Mouse (Mus musculus): ENCODE measurements around the gene Kidins220. TPM values are rescaled to one million over a fixed set of nuclear protein-coding genes. Genes with fewer than 3 reads are reported as not detected.

Gene Kidins220
- polyA plus RNA-seq, 1 experiment, result 7.2 TPM

GRCm38 (mm10) chr12:24961821-24962220, 12.9 kb upstream of the Kidins220 start:
- Histone ChIP-seq H3K4me1 (peaks cover 16% of the 10 kb centered on the region), H3K36me3 (replicated peaks; ENCODE audit: low read length) (peaks cover 35% of the 10 kb centered on the region), H3K9me3 (peaks cover 6% of the 10 kb centered on the region; the same call in 1 of the 2 replicates), H3K27me3 (replicated peaks) (no peaks in the 10 kb centered on the region), H3K4me3 (replicated peaks) (no peak overlapping the region)
- TF ChIP-seq GATA1 (IDR thresholded peaks at IDR 0.05; ENCODE audit: borderline replicate concordance, low read length) (no peak), FLI1 (IDR thresholded peaks at IDR 0.05; ENCODE audit: low read length) (no peak)

GRCm38 (mm10) chr12:24962362-24962967, 12.3 kb upstream of the Kidins220 start:
- TF ChIP-seq GATA1 (IDR thresholded peaks at IDR 0.05; ENCODE audit: borderline replicate concordance, low read length), result no peak
- Histone ChIP-seq H3K4me3 (replicated peaks) (no peak overlapping the region), H3K36me3 (replicated peaks; ENCODE audit: low read length) (peaks cover 29% of the 10 kb centered on the region), H3K9me3 (peaks cover 11% of the 10 kb centered on the region), H3K27me3 (replicated peaks) (no peaks in the 10 kb centered on the region), H3K4me1 (peaks cover 16% of the 10 kb centered on the region)

- Histone ChIP-seq H3K4me3 (replicated peaks) (peak overlapping the region; percentile 75), H3K9me3 (peaks cover 14% of the 10 kb centered on the region), H3K4me1 (peaks cover 16% of the 10 kb centered on the region), H3K27me3 (replicated peaks) (no peaks in the 10 kb centered on the region), H3K36me3 (replicated peaks; ENCODE audit: low read length) (peaks cover 20% of the 10 kb centered on the region)
- TF ChIP-seq GATA1 (IDR thresholded peaks at IDR 0.05; ENCODE audit: borderline replicate concordance, low read length) (no peak), FLI1 (IDR thresholded peaks at IDR 0.05; ENCODE audit: low read length) (no peak)
Measured at GRCm38 (mm10) chr12:24963393-24964022, 11.2 kb upstream of the Kidins220 start.

- TF ChIP-seq FLI1 (IDR thresholded peaks at IDR 0.05; ENCODE audit: low read length) (no peak), GATA1 (IDR thresholded peaks at IDR 0.05; ENCODE audit: borderline replicate concordance, low read length) (no peak)
- Histone ChIP-seq H3K27me3 (replicated peaks) (no peaks in the 10 kb centered on the region), H3K9me3 (peaks cover 14% of the 10 kb centered on the region), H3K4me3 (replicated peaks) (no peak overlapping the region), H3K36me3 (replicated peaks; ENCODE audit: low read length) (peaks cover 6% of the 10 kb centered on the region), H3K4me1 (peaks cover 20% of the 10 kb centered on the region)
Measured at GRCm38 (mm10) chr12:24965406-24965805, 9.3 kb upstream of the Kidins220 start.

GRCm38 (mm10) chr12:24966046-24966445, 8.7 kb upstream of the Kidins220 start:
- Histone ChIP-seq H3K27me3 (replicated peaks) (no peaks in the 10 kb centered on the region), H3K9me3 (peaks cover 14% of the 10 kb centered on the region), H3K36me3 (replicated peaks; ENCODE audit: low read length) (no peaks in the 10 kb centered on the region), H3K4me3 (replicated peaks) (peak overlapping the region; percentile 34), H3K4me1 (peaks cover 20% of the 10 kb centered on the region)
- no peak for TF ChIP-seq GATA1 (IDR thresholded peaks at IDR 0.05; ENCODE audit: borderline replicate concordance, low read length)
- no peak for TF ChIP-seq FLI1 (IDR thresholded peaks at IDR 0.05; ENCODE audit: low read length)

GRCm38 (mm10) chr12:24971490-24972200, 3.1 kb upstream of the Kidins220 start:
- Histone ChIP-seq H3K9me3 (peaks cover 9% of the 10 kb centered on the region), H3K4me3 (replicated peaks) (no peak overlapping the region), H3K36me3 (replicated peaks; ENCODE audit: low read length) (peaks cover 6% of the 10 kb centered on the region), H3K4me1 (peaks cover 32% of the 10 kb centered on the region), H3K27me3 (replicated peaks) (no peaks in the 10 kb centered on the region)
- TF ChIP-seq GATA1 (IDR thresholded peaks at IDR 0.05; ENCODE audit: borderline replicate concordance, low read length) (no peak), FLI1 (IDR thresholded peaks at IDR 0.05; ENCODE audit: low read length) (no peak)

- H3K36me3 ChIP-seq (replicated peaks; ENCODE audit: low read length), result peaks cover 17% of the 10 kb centered on the region
- peaks cover under 1% of the 10 kb centered on the region; the same call in 1 of the 2 replicates for H3K9me3 ChIP-seq
- no peaks in the 10 kb centered on the region for H3K27me3 ChIP-seq (replicated peaks)
- no peak overlapping the region for H3K4me3 ChIP-seq (replicated peaks)
- H3K4me1 ChIP-seq, result peaks cover 40% of the 10 kb centered on the region
- TF ChIP-seq GATA1 (IDR thresholded peaks at IDR 0.05; ENCODE audit: borderline replicate concordance, low read length), result no peak
- TF ChIP-seq FLI1 (IDR thresholded peaks at IDR 0.05; ENCODE audit: low read length), result no peak
Measured at GRCm38 (mm10) chr12:24972371-24973350, 2.1 kb upstream of the Kidins220 start.

- no peak for TF ChIP-seq GATA1 (IDR thresholded peaks at IDR 0.05; ENCODE audit: borderline replicate concordance, low read length)
- no peak for TF ChIP-seq FLI1 (IDR thresholded peaks at IDR 0.05; ENCODE audit: low read length)
- no peaks in the 10 kb centered on the region for H3K9me3 ChIP-seq
- H3K27me3 ChIP-seq (replicated peaks), result no peaks in the 10 kb centered on the region
- H3K36me3 ChIP-seq (replicated peaks; ENCODE audit: low read length), result peaks cover 18% of the 10 kb centered on the region
- H3K4me3 ChIP-seq (replicated peaks), result peak overlapping the region; percentile 64
- H3K4me1 ChIP-seq, result peaks cover 40% of the 10 kb centered on the region
Measured at GRCm38 (mm10) chr12:24973586-24973985, 1.1 kb upstream of the Kidins220 start.

- no peaks in the 10 kb centered on the region for H3K27me3 ChIP-seq (replicated peaks)
- H3K4me1 ChIP-seq, result peaks cover 46% of the 10 kb centered on the region
- H3K4me3 ChIP-seq (replicated peaks), result peak overlapping the region; percentile 100
- H3K36me3 ChIP-seq (replicated peaks; ENCODE audit: low read length), result peaks cover 29% of the 10 kb centered on the region
- no peaks in the 10 kb centered on the region for H3K9me3 ChIP-seq
- no peak for TF ChIP-seq GATA1 (IDR thresholded peaks at IDR 0.05; ENCODE audit: borderline replicate concordance, low read length)
- TF ChIP-seq FLI1 (IDR thresholded peaks at IDR 0.05; ENCODE audit: low read length), result no peak
Measured at GRCm38 (mm10) chr12:24975115-24975733, 499 bp downstream of the Kidins220 start.

Measured in megakaryocyte, embryonic 14.5 days (primary cell).